Mouse (Mus musculus) heart, adult 2 months (tissue): ENCODE measurements at regions not wholly inside any gene's neighbourhood (a gene's known extent, or its start where the extent isn't known, plus 50 kb on each side); places are given as distances from the start of the nearest gene placed in this dataset.

Source experiments
- DNase-seq, 2 experiments: peaks; one replicate each; pipeline ENCODE4 v3.0.0; 2021
- H3K27ac ChIP-seq: fragments of 200-600 bp; 2 replicates; pipeline ENCODE4 v1.8.1; 2022
- H3K27me3 ChIP-seq: fragments of 200-500 bp; 2 replicates; pipeline ENCODE4 v1.6.1; 2012; ENCODE audit warnings: mild to moderate bottlenecking, low read length, inconsistent platforms, mixed read lengths; ENCODE audit not compliant: control insufficient read depth, insufficient read depth
- H3K36me3 ChIP-seq: fragments of 200-500 bp; 2 replicates; pipeline ENCODE4 v1.6.1; 2012; ENCODE audit warnings: low read length, inconsistent platforms; ENCODE audit not compliant: control insufficient read depth, insufficient read depth
- H3K4me1 ChIP-seq: fragments of 200-500 bp; 2 replicates; pipeline ENCODE4 v1.6.1; 2011; ENCODE audit warnings: low read length; ENCODE audit not compliant: control insufficient read depth, insufficient read depth
- H3K4me3 ChIP-seq: fragments of 200-600 bp; 2 replicates; pipeline ENCODE4 v1.8.1; 2022
- H3K79me2 ChIP-seq: fragments of 200-500 bp; replicated peaks from 2 replicates; pipeline ENCODE4 v1.6.1; 2012; ENCODE audit warnings: mild to moderate bottlenecking, inconsistent platforms, low read length, moderate library complexity, mixed read lengths; ENCODE audit not compliant: control insufficient read depth, insufficient read depth
- H3K9ac ChIP-seq: fragments of 200-500 bp; 2 replicates; pipeline ENCODE4 v1.6.1; 2012; ENCODE audit warnings: low read depth, mild to moderate bottlenecking, control low read depth, inconsistent platforms, low read length, mixed read lengths
- CTCF ChIP-seq: fragments of 200-600 bp; IDR thresholded peaks from 2 replicates; pipeline ENCODE4 v1.8.1; 2022; ENCODE audit warnings: antibody characterized with exemption, mild to moderate bottlenecking, moderate library complexity
- EP300 ChIP-seq: fragments of 200-500 bp; IDR thresholded peaks from 2 replicates; pipeline ENCODE4 v1.6.1; 2011; ENCODE audit warnings: low read depth, low read length, control low read depth; ENCODE audit not compliant: insufficient read depth
- POLR2A ChIP-seq: fragments of 200-500 bp; IDR thresholded peaks from 2 replicates; pipeline ENCODE4 v1.6.1; 2011; ENCODE audit warnings: mild to moderate bottlenecking, low read depth, low read length, control low read depth; ENCODE audit not compliant: insufficient read depth
- WGBS: fragments of 180-500 bp; shearing (Covaris S2); methylation state at CpG from one replicate; pipeline ENCODE4 v1.1.7; 2018; 5-methylcytosine and 5-hydroxymethylcytosine counted together
- intact Hi-C: fragments of 180-260 bp; cut with DNase I; formaldehyde crosslinking; loops from one replicate; pipeline ENCODE4 v1.15.1; 2025

DNA sequence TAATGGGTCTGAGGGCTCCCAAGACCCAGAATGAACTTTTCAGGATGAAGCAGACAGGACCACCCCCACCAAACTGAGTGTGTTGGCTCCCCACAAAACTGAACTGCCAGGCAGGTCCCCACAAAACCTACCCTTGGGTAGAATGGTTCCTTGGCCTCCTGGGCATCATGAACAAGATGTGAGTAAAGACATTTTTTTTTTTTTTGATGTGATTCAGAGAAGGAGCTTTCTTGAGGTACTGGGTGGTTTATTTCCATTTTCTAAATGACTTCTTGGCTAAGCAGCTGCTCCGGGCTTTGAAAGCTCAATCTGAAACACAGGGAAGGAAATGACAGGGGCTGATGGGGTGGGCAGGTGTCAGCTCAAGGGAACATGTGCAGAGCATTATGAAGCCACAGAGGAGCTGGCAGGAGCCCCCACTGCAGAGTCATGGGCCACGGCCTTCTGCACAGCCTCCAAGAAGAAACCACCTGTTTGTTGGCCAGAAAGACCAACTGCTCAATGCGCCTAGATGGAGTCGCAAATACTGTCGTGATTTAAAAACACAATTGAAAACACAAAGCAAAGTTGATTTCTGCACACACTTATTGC lies 86.2 kb upstream of the Rreb1 start:
- WGBS: 72% methylated on average over 5 of the region's 5 CpGs
- no peak overlapping the region for H3K27ac ChIP-seq
- TF ChIP-seq CTCF (no peak), POLR2A (no peak), EP300 (no peak)
- intact Hi-C loops: no loop called here
- H3K36me3 ChIP-seq: no peaks in the 10 kb centered on the region
- DNase-seq: no peak
- no peak overlapping the region for H3K9ac ChIP-seq
- no peaks in the 10 kb centered on the region for H3K4me1 ChIP-seq
- H3K4me3 ChIP-seq: no peak overlapping the region
- no peaks in the 10 kb centered on the region for H3K79me2 ChIP-seq
- H3K27me3 ChIP-seq: no peaks in the 10 kb centered on the region

DNA sequence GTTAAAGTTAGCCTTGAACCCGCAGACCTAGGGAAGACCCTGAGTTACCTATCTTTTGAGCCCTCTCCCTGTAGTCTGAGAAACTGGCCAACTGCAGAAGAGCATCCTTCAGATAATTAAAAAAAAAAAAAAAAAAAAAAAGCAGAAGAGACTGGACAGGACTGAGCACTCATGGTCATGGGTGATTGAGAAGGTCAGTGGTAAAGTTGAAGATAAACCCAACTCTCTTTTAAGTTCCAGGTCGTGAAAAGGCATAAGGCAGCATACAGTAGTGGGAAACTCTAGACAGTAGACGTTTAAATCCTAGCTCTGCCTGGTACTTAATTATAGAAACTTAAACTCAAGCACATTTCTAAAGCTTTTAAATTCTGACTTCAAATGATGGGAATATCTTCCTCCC lies 84.6 kb upstream of the Rreb1 start:
- no peak for TF ChIP-seq CTCF
- no peak for TF ChIP-seq POLR2A
- no peak overlapping the region for H3K27ac ChIP-seq
- H3K27me3 ChIP-seq: no peaks in the 10 kb centered on the region
- H3K4me1 ChIP-seq: no peaks in the 10 kb centered on the region
- H3K79me2 ChIP-seq: no peaks in the 10 kb centered on the region
- no peak for DNase-seq
- 86% methylated on average over 3 of the region's 3 CpGs for whole genome bisulfite sequencing
- intact Hi-C loops: no loop called here
- H3K36me3 ChIP-seq: no peaks in the 10 kb centered on the region
- no peak overlapping the region for H3K9ac ChIP-seq
- H3K4me3 ChIP-seq: no peak overlapping the region

DNA sequence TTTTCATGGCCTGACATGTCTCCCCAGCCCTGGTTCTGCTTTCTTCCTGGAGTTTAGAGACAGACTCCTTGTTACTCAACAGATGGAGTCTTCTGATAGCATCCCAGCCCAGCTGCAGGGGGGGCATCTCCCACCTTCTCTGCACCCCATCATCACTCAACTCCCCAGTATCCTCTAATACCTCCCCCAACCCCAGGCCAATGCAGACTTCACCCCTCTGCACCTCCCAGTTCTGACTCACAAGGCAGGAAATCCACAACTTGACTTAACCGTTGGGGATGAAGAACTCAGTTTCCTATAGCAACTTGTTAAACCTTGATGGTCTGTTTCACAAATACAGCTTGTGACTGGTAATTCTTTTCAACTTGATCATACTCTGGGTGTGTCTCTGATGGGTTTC lies 73.7 kb upstream of the Rreb1 start:
- 43% methylated on average over 1 of the region's 1 CpGs for WGBS
- H3K27me3 ChIP-seq: no peaks in the 10 kb centered on the region
- no peak overlapping the region for H3K9ac ChIP-seq
- no peak for TF ChIP-seq POLR2A
- no peak for TF ChIP-seq CTCF
- no peak for TF ChIP-seq EP300
- H3K27ac ChIP-seq: no peak overlapping the region
- H3K36me3 ChIP-seq: no peaks in the 10 kb centered on the region
- H3K79me2 ChIP-seq: no peaks in the 10 kb centered on the region
- no peak overlapping the region for H3K4me3 ChIP-seq
- no peak for DNase-seq
- peaks cover 1% of the 10 kb centered on the region; the same call in 1 of the 2 replicates for H3K4me1 ChIP-seq
- intact Hi-C loops: no loop called here

DNA sequence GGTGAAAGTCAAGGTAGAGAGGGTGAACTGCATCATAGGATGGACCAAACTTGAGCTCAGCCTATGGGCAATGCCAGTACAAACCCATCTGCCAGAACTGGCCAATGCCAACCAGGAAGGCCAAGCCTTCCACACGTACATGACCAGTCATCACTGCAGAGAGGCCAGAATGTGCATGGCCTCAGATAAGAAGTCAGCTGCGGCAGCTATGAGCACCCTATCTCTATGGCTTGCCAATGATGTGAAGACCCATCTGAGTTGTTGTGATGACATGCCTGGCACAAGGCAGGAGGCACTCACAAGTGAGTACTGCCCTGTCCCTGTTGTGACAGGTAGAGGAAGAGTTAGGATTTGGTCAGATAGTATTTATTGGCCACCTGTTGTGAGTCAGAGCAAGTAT lies 72.7 kb upstream of the Rreb1 start:
- WGBS: 64% methylated on average over 2 of the region's 2 CpGs
- DNase-seq: no peak
- H3K79me2 ChIP-seq: no peaks in the 10 kb centered on the region
- no peak overlapping the region for H3K4me3 ChIP-seq
- intact Hi-C loops: no loop called here
- peaks cover 1% of the 10 kb centered on the region; the same call in 1 of the 2 replicates for H3K4me1 ChIP-seq
- H3K27ac ChIP-seq: no peak overlapping the region
- TF ChIP-seq POLR2A: no peak
- TF ChIP-seq CTCF: no peak
- no peak for TF ChIP-seq EP300
- H3K9ac ChIP-seq: no peak overlapping the region
- H3K36me3 ChIP-seq: no peaks in the 10 kb centered on the region
- no peaks in the 10 kb centered on the region for H3K27me3 ChIP-seq

DNA sequence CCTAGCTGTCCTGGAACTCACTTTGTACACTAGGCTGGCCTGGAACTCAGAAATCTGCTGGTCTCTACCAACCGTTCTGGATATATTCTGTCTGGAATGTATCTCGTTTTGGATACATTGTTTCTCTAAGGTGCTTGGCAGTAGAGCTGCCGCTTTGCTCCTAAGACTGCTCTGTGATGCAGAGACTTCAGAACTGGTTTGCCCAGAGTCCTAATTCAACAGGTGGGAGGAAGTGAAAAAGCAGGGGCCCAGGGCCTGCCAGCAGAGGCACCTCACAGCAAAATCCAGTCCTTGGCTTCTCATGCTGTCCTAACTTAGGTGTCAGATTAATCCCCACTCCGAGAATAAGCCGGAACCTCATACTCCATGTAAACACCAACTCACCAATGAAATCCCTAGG lies 67.3 kb upstream of the Rreb1 start:
- intact Hi-C loops: no loop called here
- Histone ChIP-seq H3K27me3 (no peaks in the 10 kb centered on the region), H3K9ac (no peak overlapping the region), H3K36me3 (no peaks in the 10 kb centered on the region), H3K4me3 (no peak overlapping the region), H3K79me2 (no peaks in the 10 kb centered on the region), H3K4me1 (no peaks in the 10 kb centered on the region), H3K27ac (no peak overlapping the region)
- TF ChIP-seq POLR2A (no peak), CTCF (no peak), EP300 (no peak)
- WGBS: 83% methylated on average over 5 of the region's 5 CpGs
- DNase-seq: no peak

DNA sequence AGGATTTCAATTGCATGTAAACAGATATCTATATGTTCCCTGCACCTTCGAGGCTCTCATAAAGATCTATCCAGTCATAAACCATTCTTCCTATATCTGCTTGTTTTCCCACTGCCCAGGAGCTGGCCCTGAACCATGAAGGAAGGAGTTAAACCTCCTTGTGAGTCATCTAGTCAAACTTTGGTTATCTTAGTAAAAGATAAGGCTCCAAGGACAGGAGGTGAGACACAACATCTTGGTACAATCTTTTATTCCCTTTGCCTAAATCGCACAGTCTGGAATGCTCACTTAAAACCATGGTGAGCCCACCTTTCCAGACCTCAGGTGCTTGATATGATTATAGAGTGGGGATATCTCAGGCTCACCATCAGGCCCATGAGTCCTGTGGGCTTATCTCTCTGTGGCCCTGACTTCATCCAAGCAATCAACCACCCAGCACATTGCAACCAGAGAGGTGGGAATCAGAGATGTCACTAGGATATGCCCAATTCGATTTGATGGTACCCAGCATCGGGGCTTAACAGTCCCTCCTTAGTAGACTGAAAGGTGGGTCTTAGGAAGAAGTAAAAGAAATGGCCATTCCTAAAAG lies 65.2 kb upstream of the Rreb1 start:
- WGBS: 67% methylated on average over 4 of the region's 4 CpGs
- no peaks in the 10 kb centered on the region for H3K27me3 ChIP-seq

More for the DNA sequence above, 65.2 kb upstream of the Rreb1 start:
- no peak overlapping the region for H3K9ac ChIP-seq
- no peak overlapping the region for H3K27ac ChIP-seq
- TF ChIP-seq EP300 (no peak), POLR2A (no peak), CTCF (no peak)
- no peak for DNase-seq
- no peaks in the 10 kb centered on the region for H3K4me1 ChIP-seq
- no peak overlapping the region for H3K4me3 ChIP-seq
- no peaks in the 10 kb centered on the region for H3K79me2 ChIP-seq
- intact Hi-C loops: no loop called here
- H3K36me3 ChIP-seq: no peaks in the 10 kb centered on the region
